Mouse (Mus musculus): ENCODE measurements around the gene Ehbp1. TPM values are rescaled to one million over a fixed set of nuclear protein-coding genes. Genes with fewer than 3 reads are reported as not detected.

Ehbp1 gene
- polyA plus RNA-seq, 1 experiment: not detected

DNA sequence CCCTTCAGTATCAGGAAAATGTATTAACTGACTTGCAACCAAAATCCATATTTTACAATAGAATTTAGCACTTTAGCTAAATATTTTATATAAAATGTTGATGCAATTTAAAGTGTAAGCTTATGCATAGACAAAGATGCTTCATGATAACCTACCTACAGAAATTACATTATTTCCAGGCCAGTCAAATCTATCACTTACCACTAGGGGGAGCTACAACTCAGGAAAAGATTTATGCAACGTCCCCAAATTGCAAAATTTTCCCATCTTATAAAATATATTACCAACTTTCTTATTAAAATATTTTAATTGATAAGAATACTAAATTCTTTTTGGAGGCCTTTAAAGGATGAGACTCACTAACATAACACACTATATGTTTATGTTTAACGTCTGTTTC lies 116.5 kb downstream of the Ehbp1 start:
- TF ChIP-seq POLR2A (IDR thresholded peaks at IDR 0.05; ENCODE audit: insufficient read depth, low read depth, low read length) (no peak), CTCF (IDR thresholded peaks at IDR 0.05; ENCODE audit: insufficient read depth, low read depth, low read length) (no peak)
- WGBS: 41% methylated on average over 2 of the region's 2 CpGs
- Histone ChIP-seq H3K4me3 (ENCODE audit: insufficient read depth, low read depth, low read length) (no peak overlapping the region), H3K4me1 (ENCODE audit: control insufficient read depth, insufficient read depth, low read length) (no peaks in the 10 kb centered on the region), H3K27ac (ENCODE audit: insufficient read depth, low read depth, low read length) (no peak overlapping the region)

DNA sequence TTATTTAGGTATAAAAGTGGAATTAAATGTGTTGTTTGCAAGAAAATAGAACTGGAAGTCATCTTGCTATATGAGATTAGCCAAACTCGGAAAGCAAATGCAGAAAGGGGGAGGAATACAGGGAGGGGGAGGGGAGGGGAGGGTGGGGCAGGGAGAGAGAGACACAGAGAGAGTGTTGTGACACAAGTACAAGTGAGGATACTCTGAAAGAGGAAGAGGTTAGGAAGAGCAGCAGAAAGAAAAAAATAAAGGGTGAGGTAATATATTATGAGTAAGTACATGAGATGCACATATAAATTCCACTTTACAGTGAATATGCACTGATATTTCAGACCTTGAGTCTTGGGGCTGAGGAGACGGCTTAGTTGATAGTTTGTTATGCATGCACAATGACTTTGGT lies 123.9 kb downstream of the Ehbp1 start:
- TF ChIP-seq CTCF (IDR thresholded peaks at IDR 0.05; ENCODE audit: insufficient read depth, low read depth, low read length): no peak
- no peak for TF ChIP-seq POLR2A (IDR thresholded peaks at IDR 0.05; ENCODE audit: insufficient read depth, low read depth, low read length)
- Histone ChIP-seq H3K27ac (ENCODE audit: insufficient read depth, low read depth, low read length) (no peak overlapping the region), H3K4me3 (ENCODE audit: insufficient read depth, low read depth, low read length) (no peak overlapping the region), H3K4me1 (ENCODE audit: control insufficient read depth, insufficient read depth, low read length) (no peaks in the 10 kb centered on the region; the same call in 1 of the 2 replicates)
- 90% methylated on average over 2 of the region's 2 CpGs for WGBS

DNA sequence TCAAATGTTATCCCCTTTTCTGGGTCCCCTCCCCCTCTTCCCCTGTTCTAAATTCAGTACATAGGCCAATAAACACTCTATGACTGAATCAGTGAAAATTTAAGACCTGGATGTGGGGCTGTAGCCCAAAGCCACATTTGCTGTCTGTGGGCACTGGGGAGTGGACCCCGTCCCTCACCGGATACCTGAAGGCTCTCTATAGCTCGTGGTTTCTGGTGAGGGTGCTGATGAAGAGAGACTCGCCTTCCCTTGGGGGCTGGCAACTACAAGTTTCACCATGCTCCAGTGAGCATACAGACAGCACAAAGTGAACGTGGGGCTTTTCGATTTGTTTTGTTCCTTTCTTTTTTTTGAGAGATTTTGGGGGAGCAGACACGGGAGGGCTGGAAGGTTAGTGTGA lies 125.2 kb downstream of the Ehbp1 start:
- Histone ChIP-seq H3K4me3 (ENCODE audit: insufficient read depth, low read depth, low read length) (no peak overlapping the region), H3K4me1 (ENCODE audit: control insufficient read depth, insufficient read depth, low read length) (no peaks in the 10 kb centered on the region; the same call in 1 of the 2 replicates), H3K27ac (ENCODE audit: insufficient read depth, low read depth, low read length) (no peak overlapping the region)
- TF ChIP-seq POLR2A (IDR thresholded peaks at IDR 0.05; ENCODE audit: insufficient read depth, low read depth, low read length) (no peak), CTCF (IDR thresholded peaks at IDR 0.05; ENCODE audit: insufficient read depth, low read depth, low read length) (no peak)
- WGBS: 64% methylated on average over 7 of the region's 7 CpGs

DNA sequence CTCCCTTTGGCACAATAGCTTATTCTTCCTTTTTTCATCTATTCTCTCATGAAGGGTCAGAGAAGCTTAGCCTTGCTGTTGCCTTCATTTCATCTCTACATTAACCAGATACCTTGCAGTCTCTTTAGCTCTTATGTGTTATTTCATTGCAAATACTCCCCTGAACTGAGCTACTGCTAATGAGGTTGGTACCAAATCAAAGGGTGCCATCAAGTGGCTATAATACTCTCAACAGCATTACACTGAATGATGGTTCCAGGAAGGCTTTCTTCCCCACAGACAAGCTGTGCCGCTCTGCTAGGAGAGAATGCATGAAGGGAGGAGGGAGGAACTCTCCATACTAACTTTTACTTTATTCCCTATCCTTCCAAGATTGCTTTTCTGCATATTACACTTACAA lies 135.5 kb downstream of the Ehbp1 start:
- Histone ChIP-seq H3K27ac (ENCODE audit: insufficient read depth, low read depth, low read length) (no peak overlapping the region), H3K4me3 (ENCODE audit: insufficient read depth, low read depth, low read length) (no peak overlapping the region), H3K4me1 (ENCODE audit: control insufficient read depth, insufficient read depth, low read length) (0 out of 2 replicates have a peak, but pooled peaks cover 2% of the 10 kb centered on the region)
- 32% methylated on average over 1 of the region's 1 CpGs for WGBS
- no peak for TF ChIP-seq CTCF (IDR thresholded peaks at IDR 0.05; ENCODE audit: insufficient read depth, low read depth, low read length)
- TF ChIP-seq POLR2A (IDR thresholded peaks at IDR 0.05; ENCODE audit: insufficient read depth, low read depth, low read length): no peak

DNA sequence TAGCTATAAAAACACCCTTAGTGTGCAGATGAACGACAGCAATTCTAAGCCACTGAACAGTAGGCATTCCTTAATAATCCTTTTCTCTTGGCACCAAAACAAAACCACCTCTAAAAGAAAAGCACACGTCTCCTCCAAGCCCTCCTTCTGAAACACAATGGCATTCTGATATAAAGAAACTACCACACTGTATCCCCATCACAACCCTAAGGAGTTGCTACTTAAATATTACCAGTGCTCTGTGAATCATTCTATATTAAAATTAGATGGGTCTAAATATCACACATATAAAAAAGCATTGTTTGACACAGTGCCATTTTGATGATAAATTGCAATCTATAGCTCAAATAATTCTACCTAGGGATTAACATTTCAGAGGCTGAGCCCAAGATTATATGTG lies 135.9 kb downstream of the Ehbp1 start:
- H3K27ac ChIP-seq (ENCODE audit: insufficient read depth, low read depth, low read length): no peak overlapping the region
- H3K4me3 ChIP-seq (ENCODE audit: insufficient read depth, low read depth, low read length): no peak overlapping the region
- 14% methylated on average over 2 of the region's 2 CpGs for WGBS
- H3K4me1 ChIP-seq (ENCODE audit: control insufficient read depth, insufficient read depth, low read length): 0 out of 2 replicates have a peak, but pooled peaks cover 2% of the 10 kb centered on the region
- TF ChIP-seq POLR2A (IDR thresholded peaks at IDR 0.05; ENCODE audit: insufficient read depth, low read depth, low read length) (no peak), CTCF (IDR thresholded peaks at IDR 0.05; ENCODE audit: insufficient read depth, low read depth, low read length) (no peak)

DNA sequence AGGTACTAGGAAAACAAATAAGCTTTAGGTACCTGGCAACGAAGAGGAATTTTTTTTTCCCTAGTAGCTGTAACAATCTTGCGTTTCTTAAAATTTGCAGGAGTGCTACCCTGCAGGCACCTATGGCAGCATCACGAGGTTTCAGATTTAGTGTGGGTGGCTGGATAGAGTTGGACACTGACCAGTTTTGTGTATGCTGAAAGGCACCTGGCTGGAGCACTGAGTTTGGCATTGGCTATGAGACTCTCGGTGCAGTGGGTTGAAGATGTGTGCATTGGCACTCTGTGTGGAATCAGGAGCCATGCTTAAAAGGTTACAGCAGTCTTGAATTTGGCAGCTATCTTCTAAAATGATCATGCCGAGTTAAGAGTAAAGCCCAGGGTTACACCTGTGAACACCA lies 138.7 kb downstream of the Ehbp1 start:
- 92% methylated on average over 5 of the region's 5 CpGs for WGBS

DNA sequence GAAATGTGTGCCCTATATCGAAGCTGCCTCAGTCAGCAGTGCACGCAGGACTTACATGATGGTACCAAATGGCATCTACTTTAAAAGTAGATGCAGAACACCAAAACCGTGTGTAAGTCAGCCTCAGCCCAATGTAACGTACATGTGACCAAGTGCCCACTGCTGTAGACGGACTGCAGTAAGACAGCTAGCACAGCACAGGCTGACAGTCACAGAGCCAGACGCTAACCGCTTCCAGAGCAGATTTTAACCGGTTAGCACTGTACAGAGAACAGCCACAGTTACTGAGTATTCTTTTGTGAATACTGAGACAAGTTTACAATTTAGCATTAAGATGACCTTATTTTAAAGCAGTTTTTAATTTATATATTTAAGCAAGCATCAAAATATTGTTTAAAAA lies 141.0 kb downstream of the Ehbp1 start:
- WGBS: 90% methylated on average over 8 of the region's 8 CpGs
- no peak for TF ChIP-seq POLR2A (IDR thresholded peaks at IDR 0.05; ENCODE audit: insufficient read depth, low read depth, low read length)
- no peak for TF ChIP-seq CTCF (IDR thresholded peaks at IDR 0.05; ENCODE audit: insufficient read depth, low read depth, low read length)
- Histone ChIP-seq H3K4me1 (ENCODE audit: control insufficient read depth, insufficient read depth, low read length) (peaks cover 4% of the 10 kb centered on the region; the same call in 1 of the 2 replicates), H3K4me3 (ENCODE audit: insufficient read depth, low read depth, low read length) (no peak overlapping the region), H3K27ac (ENCODE audit: insufficient read depth, low read depth, low read length) (no peak overlapping the region)

More for the DNA sequence above, 138.7 kb downstream of the Ehbp1 start:
- TF ChIP-seq CTCF (IDR thresholded peaks at IDR 0.05; ENCODE audit: insufficient read depth, low read depth, low read length) (no peak), POLR2A (IDR thresholded peaks at IDR 0.05; ENCODE audit: insufficient read depth, low read depth, low read length) (no peak)
- H3K27ac ChIP-seq (ENCODE audit: insufficient read depth, low read depth, low read length): no peak overlapping the region
- 0 out of 2 replicates have a peak, but pooled peaks cover 2% of the 10 kb centered on the region for H3K4me1 ChIP-seq (ENCODE audit: control insufficient read depth, insufficient read depth, low read length)
- H3K4me3 ChIP-seq (ENCODE audit: insufficient read depth, low read depth, low read length): no peak overlapping the region

DNA sequence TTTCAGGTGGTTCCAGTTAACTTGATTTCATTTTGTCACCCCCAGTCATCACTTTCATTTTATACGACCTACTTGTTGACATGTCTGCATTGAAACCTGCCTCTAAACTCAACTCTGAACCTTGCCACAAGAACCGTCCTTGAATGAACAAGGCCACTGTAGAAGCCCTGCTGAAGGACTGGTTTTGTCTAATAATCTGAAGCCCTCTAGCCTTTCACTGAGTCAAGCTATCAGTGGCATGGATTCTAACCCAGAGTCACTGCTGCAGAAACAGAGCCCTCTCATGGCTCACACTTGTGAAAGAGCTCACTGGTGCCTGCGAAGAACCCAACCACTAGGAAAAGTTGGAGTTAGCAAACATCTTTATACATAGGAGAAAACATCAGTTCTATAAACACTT lies 142.2 kb downstream of the Ehbp1 start:
- WGBS: 32% methylated on average over 3 of the region's 3 CpGs
- no peak for TF ChIP-seq CTCF (IDR thresholded peaks at IDR 0.05; ENCODE audit: insufficient read depth, low read depth, low read length)
- TF ChIP-seq POLR2A (IDR thresholded peaks at IDR 0.05; ENCODE audit: insufficient read depth, low read depth, low read length): no peak
- peaks cover 4% of the 10 kb centered on the region; the same call in 1 of the 2 replicates for H3K4me1 ChIP-seq (ENCODE audit: control insufficient read depth, insufficient read depth, low read length)
- no peak overlapping the region for H3K4me3 ChIP-seq (ENCODE audit: insufficient read depth, low read depth, low read length)
- H3K27ac ChIP-seq (ENCODE audit: insufficient read depth, low read depth, low read length): peak overlapping the region; percentile 41; the same call in 1 of the 2 replicates

DNA sequence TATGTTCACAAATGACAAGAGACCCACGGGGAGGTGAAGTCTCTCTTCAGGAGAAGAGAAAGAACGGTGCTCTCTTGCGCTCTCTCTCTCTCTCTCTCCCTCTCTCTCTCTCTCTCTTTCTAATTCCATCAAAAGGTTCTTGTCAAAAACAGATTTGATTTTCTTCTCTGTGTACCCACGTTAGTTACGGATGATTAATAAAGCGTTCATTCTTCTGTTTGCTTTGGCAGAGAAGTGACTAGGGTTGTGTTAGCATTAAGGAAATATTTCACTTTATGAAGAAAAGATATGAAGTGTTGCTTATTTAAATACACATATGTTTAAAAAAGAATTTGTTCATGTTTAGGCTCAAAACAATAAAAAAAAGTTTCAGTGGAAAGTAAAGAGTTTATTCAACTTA lies 143.7 kb downstream of the Ehbp1 start:
- TF ChIP-seq POLR2A (IDR thresholded peaks at IDR 0.05; ENCODE audit: insufficient read depth, low read depth, low read length) (no peak), CTCF (IDR thresholded peaks at IDR 0.05; ENCODE audit: insufficient read depth, low read depth, low read length) (no peak)
- peaks cover 4% of the 10 kb centered on the region; the same call in 1 of the 2 replicates for H3K4me1 ChIP-seq (ENCODE audit: control insufficient read depth, insufficient read depth, low read length)
- 74% methylated on average over 6 of the region's 6 CpGs for WGBS
- H3K4me3 ChIP-seq (ENCODE audit: insufficient read depth, low read depth, low read length): no peak overlapping the region
- no peak overlapping the region for H3K27ac ChIP-seq (ENCODE audit: insufficient read depth, low read depth, low read length)

DNA sequence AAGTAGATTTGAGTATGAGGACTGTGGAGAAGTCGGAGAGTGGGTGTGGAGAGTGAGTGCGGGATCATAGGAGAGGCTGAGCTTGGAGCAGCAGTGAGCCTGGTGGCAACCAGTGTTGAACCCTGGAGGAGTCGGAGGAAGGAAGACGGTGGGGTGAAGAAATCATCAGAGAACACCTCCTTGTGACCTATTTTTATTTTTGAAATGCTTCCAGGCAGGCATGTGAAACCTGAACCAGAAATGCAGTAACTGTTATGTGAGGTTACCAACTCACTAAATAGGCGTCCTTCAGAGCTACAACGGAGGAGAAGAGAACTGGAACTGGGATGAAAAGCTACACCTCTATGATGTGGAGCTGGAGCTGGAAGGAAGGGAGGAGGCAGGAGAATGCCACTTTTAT lies 144.2 kb downstream of the Ehbp1 start:
- TF ChIP-seq CTCF (IDR thresholded peaks at IDR 0.05; ENCODE audit: insufficient read depth, low read depth, low read length): no peak
- TF ChIP-seq POLR2A (IDR thresholded peaks at IDR 0.05; ENCODE audit: insufficient read depth, low read depth, low read length): no peak
- H3K4me1 ChIP-seq (ENCODE audit: control insufficient read depth, insufficient read depth, low read length): peaks cover 4% of the 10 kb centered on the region; the same call in 1 of the 2 replicates
- H3K27ac ChIP-seq (ENCODE audit: insufficient read depth, low read depth, low read length): no peak overlapping the region
- WGBS: 77% methylated on average over 6 of the region's 6 CpGs
- H3K4me3 ChIP-seq (ENCODE audit: insufficient read depth, low read depth, low read length): no peak overlapping the region

Data from olfactory bulb, adult 2 months (tissue).